Mouse (Mus musculus) adrenal gland, postnatal 14 days (tissue): ENCODE measurements around the gene Iqck. TPM values are rescaled to one million over a fixed set of nuclear protein-coding genes. Genes with fewer than 3 reads are reported as not detected.

Experiments used
- DNase-seq: peaks from one replicate; pipeline ENCODE4 v3.0.0; 2021; ENCODE audit warnings: mixed read lengths
- total RNA-seq: library from RNA; stranded (reverse); gene quantifications from 2 replicates; pipeline ENCODE4 v1.2.3, GENCODE M21; 2021

Iqck gene
- total RNA-seq, 1 experiment from 2014 or later: 14.9 TPM

DNA sequence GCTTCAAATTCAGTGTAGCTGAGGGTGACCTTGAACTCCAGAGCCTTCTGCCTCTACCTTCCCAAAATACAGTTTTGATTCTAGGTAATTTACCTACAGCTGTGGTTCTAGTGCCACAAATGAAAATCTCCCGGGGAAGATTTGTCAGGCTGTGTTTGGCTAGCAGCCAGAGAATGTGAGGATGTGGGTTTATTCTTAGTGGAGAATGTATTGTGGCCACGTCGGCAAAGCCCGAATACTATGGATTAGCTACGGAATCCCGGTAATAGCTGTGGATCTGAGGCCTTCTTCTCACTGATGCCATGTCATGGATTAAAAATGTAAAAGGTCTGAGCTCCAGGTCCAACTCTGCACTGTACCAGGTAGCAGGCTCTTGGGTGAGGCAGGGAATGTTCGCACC, 94.2 kb downstream of the Iqck start:
- no peak for DNase-seq

DNA sequence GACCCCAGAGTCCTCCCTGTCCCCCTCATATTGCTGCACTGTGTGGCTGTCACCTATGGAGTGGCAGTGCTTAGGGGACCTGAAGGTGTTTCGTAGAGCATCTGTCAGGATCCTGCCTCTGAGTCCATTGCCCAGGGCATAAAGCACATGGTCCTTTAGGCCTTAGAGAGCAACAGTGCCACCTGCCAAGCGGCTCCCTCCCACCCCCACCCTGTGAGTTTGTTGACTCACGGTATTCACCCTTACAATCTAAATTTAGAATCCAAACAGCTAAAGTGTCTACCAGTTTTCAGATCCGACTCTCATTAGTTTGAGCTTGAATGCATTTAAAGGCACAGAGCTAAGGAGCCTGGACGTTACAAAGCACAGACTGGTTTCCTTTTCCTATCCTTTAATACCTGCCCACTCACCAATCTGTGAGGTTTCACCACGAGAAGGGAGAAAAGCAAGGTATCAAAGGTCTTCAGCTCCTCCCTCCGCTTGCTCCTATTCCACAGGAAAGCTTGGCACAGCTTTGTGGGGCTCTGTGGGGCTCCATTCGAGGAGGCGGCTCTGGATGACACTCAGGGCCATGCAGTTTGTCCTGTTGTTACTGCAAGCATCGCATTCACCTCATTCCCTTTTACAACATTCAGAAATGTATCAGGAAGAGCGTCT, 98.2 kb downstream of the Iqck start:
- no peak for DNase-seq

DNA sequence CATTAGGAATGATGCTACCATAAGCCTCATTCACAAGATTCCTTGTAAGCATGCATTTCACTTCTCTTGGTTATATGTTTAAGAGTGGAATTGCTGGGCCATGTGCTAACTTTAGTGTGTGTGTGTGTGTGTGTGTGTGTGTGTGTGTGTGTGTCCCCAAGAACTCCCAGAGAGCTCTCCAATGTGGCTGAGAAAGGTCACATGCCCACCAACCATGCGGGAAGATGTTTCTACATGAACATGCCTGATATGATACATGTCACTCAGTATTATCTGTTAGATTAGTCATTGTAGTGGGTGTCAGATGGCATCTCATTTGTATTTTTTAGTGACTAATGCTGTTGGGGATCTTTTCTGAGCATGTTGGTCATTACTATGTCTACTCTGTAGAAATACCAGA, 99.4 kb downstream of the Iqck start:
- no peak for DNase-seq

DNA sequence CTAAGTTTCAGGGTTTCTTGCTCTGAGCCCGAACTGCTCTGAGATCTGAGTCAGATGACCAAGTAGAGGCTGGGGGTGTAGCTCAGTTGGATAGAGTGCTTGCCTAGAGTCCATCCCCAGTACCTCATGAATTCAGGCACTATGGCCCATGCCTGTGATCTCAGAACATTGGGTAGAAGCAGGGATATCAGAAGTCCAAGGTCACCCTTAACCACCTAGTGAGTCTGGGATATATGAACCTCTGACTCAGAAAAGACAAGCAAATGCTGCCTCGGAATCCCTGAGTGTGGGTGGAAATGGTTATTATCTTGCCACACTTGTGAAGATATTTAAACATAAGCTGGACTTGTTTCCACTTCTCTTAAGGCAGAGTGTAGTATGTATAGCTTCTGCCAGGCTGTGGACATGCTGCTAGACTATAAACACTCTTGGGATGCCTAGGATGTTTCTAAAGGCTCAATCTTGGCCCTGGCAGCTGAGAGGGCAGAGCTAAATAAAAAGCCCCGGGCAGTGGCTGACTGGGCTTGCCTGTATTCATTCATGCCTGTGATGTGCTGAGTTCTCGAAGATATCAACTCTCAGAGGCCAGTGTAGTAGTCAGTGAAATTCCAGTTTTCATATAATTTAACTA, 101.2 kb downstream of the Iqck start:
- no peak for DNase-seq

DNA sequence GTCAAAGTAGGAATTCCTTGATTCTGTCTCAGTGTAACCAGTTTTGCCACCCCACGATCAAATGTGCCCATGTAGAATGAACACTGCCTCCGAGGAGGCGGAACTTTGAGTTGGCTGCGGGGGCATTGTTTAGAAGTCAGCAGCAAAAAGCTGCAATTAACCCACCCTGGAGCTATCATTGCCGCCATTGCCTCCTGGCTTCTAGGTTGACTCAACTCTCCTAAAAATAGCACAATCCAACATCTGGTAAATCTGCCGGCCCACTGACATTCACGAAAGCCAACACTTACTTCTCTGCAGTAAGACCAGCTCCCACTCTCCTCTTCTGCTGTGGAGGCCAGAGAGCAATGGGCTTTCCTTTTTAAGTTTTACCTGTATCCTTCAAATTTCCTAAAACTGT, 103.7 kb downstream of the Iqck start:
- no peak for DNase-seq

DNA sequence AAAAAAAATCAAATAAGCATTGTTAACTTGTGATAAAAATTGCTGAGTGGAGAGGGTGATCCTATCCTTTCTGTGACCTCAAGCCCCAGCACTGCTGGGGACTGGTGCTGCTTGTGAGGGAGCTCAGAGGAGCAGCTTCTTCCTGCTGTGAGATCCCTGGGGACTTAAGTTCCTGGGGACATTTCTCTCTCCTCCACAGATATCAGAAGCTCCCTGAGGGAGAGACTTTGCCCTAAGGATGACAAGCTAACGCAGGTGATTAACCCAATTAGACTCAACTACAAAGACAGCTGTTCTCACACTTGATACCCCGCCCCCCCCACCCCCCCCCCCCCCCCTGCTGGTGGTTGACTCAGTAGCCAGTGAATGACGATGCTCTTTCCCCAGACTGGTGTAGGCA, 109.2 kb downstream of the Iqck start:
- DNase-seq: no peak

DNA sequence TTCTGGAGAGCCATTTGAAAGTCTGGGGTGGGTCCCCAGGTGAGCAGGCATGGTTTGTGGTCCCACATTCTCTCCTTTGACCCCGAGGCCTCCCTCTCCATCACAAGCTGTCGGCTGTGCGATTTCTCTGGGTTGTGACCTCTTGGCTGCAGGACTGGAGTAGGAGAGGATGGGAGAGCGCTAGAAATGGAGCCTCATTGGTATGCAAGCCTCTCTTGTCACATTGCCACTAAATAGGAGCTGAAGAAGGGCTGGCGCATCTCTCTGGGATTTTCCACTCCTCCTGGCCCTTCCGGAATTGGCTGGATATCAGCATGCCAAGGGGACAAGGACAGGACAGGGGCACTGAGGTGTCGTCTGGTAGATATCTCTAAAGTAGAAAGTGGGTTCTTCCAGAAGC, 109.6 kb downstream of the Iqck start:
- peak; percentile 41 for DNase-seq

DNA sequence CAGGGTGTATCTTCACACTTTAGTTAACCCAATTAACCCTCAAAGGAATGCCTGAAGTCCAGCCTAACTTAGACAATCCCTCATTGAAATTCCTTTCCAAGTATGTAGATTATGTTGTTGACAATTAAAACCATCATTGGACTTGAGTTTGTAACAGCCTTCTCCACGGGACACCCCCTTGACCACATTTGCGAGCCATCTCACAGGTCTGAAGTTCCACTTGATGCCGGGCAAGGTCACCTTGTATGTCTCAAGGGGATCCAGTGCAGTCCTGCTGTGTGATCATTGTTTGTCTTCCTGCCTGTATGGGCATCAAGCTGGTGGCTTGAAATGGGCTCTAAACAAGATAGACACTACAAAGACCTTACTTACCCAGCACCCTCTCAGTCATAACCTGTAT, 113.3 kb downstream of the Iqck start:
- no peak for DNase-seq

DNA sequence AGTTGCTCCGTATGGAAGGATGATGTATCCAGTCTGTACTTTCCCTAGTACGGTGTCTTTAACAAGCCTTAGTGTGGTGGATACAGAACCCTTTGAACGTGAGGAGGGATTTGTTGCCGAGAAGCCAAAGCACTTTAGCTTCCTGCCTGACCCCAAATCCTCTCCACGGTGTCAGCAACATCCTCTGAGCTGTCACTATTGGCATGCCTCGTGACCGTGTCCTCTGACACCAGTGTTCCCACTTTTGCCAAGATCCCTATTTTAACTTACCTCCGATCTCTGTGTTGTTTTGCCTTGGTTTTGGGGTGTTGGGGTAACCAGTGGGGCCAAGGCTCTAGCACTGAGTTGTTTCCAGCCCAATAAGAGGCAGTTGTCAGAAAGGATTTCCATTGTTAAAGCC, 115.9 kb downstream of the Iqck start:
- no peak for DNase-seq

DNA sequence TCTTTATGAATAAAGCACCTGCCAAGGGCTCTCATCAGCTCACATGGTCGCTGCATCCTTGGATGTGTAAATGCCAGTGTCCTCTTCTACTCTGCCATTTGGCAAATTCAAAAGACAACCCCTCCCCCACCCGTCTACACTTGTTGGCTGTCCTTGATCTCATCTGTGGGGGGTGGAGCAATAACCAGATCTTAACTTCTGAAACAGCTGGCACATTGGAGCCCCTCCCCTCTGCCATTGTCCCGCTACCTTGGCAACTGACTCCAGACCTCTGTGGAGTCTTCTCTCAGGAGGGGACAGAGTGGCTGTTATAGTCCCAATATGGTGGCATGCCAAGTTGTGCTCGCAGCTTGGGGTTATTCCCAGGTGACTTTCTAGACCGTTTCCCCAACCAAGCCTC, 116.8 kb downstream of the Iqck start:
- DNase-seq: peak; percentile 79

DNA sequence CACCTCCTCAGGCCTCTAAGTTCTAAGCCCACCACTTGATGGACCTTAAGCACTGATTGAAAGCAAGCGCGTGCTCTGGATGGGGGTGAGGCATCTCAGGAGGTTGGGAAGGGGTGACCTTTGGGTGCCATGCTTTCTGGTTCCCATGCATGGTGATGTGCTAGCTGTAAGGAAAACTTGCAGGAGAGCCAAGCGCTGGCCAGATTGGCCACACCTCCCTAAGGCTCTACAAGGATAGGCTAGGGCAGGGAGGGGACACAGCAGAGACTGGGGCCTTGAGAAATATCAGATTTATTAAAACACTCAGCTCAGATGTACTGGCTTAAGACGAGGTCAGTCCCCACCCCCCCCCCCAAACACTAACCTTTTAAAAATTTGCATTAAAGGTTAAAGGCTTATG, 117.8 kb downstream of the Iqck start:
- DNase-seq: peak; percentile 65

DNA sequence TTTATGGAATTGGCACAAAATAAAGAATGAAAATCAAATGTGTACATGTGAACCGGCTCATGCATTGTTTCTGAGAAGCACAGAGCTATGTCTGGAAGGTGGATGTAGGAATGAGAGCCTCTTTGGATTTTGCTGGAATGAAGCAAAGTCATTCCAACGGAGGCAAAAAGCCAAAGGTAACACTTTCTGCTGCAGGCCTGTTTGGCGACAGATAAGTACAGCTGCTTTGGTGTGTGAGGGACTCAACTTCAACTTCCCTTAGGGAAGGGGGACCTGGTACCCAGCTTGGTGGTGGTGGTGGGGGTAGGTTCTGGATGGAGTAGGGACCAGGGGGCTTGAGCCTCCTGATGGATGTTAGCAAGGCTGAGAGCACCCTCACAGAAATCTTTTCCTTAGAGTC, 120.3 kb downstream of the Iqck start:
- no peak for DNase-seq

DNA sequence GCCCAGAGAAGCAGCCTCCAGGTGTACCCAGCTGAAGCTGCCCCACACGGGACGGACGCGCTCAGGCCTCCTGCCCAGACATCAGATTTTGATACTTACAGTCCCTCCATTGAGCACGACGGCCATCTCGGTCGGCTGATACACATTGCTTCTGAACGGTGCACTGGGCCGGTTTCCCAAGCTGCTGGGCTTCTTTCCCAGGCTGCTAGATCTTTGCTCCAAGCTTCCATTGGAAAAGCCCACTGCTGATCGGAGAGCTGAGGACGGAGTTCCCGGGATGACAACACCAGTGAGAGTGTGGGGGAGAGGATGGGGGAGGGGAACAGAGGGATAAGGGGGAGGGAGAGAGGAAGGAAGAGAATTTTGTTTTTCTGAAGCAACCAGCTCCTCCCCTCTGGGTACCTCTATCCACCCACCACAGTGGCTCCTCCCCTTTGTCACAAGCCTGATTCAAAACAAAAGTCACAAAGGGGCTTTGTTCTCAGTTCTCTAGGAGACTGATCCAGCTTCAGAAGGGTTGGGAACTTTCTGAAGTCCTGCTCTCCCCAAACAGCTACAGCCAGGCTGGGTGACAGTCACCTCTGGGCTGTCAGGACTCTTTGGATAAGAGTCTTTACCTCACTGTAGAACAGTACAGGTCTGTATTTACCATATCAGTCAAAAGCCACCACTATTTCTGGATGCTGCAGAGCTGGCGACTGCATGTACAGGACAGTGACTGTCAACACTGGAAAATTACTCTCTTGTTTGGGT, 121.0 kb downstream of the Iqck start:
- DNase-seq: peak; percentile 40

DNA sequence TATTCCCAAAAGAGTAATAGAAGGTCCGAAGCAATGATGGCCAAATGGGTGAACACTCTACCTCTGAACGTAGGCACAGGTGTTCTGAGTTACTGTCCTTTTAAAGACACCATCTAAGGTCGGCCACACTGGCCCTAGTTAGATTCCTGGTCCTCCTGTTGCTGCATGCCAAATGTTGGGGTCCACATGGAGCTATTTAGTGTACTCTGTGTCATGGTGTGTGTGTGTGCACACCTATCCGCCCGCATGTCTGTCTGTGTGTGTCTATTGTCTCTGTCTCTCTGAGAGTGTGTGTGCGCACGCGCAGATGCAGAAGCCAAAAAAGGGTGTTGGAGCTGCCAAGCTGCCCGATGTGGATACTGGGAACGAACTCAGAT, 121.6 kb downstream of the Iqck start:
- no peak for DNase-seq

DNA sequence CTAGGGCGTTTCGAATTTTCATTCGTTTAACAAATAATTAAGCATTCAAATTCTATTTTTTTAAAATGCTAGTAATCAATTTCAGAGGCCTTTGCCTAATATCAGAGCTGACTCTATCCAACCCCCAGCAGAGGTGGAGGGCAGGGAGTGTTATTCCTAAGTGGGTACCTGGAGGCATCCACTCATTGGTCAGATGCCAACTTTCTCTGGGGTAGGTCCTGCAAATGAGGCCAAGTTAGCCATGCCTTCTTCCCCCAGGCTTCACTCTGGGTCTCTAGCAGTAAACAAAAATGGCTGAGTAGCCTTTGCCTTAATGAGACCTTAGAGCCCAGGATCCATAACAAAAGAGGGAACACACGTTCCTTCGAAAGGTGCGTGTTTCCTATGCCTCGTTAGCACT, 123.6 kb downstream of the Iqck start:
- no peak for DNase-seq

DNA sequence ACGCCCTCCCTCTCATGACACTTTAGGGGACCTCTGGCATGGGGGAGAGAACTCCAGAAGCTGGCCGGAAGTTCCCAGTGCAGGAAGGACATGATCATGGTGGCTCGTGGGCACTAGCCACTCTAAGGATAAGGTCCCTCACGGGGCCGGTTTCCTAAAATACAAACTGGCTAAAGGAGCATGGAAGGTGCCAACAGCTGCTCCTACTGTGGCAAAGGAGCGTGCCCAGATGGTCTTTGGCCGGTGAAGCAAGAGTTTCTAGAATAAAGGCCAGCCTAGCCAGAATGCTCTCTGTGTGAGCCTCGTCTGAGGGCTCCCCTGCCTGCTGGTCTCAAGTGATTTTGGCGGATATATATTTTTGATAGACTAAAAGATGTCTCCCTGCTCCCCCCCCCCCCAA, 124.2 kb downstream of the Iqck start:
- peak; percentile 54 for DNase-seq

DNA sequence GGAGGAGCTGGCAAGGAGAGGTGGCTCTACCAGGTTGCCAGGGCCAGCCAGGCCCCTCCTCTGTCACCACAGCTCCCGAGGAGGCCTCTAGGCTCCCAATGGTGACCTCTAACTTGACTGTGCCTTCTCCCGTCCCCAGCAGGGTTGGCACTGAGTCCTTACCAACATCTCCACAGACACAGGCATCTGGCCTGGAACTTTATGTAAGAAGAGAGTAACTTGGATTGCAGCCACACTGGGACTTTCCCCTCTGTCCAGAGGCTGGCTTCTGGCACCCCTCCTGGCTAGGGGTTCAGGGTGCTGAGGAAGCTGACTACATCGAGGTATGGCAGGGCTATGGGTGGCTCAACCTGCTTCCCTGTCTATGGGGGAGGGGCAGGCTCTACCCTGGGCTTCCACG, 125.8 kb downstream of the Iqck start:
- DNase-seq: peak; percentile 74

DNA sequence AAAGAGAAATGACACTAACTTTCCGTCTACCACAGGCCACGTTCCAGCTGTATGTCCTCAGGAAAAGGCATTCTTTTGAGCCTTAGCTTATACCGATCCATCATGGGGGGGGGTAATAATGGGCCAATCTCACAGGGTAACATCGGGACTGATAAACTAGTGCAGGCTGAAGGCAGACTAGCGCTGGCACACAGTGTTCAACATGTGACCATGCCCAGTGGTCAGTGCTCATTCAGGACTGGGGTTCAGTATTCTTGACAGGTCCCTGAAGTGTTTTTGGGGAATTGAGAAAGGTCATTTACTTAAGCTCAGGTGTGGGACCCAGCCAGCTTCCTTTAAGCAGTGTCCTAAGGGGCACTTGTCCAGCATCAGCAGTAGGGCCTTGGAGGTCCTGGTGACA, 126.3 kb downstream of the Iqck start:
- no peak for DNase-seq

DNA sequence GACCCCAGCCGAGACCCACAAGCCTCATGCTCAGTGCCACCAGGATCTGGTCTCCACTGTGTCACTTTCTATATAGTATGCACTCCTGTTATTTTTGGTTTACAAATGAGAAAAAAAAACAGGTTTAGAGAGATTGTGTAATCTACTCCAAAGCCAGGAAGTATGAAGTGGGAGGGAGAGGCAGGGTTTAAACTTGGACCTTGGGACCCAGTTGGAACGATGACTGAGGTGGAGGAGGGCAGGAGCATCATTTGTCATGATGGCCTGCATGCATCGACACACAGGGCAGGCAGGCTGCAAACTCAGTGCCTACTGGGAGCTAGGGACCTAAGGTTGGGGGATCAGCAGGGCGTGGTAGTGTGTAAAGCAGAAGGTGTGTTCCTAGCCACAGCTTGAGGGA, 127.0 kb downstream of the Iqck start:
- DNase-seq: peak; percentile 44

DNA sequence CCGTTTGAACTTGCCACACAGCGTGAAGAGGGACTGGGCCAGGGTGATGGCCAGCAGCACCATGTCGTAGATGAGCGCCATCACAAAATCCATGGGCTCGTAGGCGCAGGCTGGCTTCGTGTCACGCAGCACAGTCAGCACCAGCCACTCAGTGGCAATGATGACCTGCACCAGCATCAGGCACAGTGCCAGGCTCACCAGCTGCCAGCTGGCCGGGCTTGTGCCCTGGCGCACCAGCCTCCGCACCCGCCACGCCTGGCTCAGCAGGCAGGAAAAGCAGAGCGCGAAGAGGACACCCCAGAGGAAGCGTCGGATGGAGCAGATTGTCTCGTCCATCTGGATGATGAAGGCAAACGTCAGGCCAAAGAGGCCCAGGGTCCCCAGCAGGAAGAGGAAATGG, 128.4 kb downstream of the Iqck start:
- peak; percentile 88 for DNase-seq

DNA sequence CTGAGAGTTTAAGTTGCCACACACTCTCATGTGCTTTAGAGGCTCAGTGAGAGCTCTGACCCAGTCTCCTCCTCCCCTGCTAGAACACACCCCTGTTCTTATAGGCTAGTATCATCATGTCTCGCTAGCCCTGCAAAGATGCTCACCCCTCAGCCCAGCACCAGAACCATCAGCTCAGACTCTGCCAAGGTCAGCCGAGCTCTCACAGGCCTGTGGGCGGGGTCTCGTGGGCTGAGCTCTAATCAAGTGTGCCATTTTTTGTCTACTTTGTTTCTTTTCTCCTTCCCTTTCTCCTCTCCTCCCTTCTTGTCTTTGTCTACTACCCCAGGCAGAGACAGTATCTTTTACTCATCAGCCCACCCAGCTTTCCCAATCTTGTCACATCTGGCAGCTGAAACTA, 130.2 kb downstream of the Iqck start:
- peak; percentile 51 for DNase-seq

DNA sequence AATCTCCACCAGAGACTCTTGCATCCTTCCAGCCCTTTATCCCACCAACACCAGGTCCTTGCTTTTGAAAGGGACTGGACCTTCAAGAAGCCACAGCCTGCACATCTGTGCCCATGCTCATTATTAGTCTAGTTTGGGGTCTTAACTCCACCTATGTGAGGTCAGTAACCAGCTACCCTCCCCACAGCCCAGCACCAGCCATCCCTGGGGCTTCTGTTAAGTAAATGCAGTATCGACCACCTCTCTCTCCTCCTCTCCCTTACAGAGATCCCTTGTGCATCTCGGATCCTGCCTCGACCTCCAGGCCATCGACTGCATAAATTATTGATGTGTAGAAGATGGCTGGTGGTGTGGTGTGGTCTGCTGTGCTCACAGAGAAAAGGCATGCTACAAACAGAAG, 130.8 kb downstream of the Iqck start:
- no peak for DNase-seq

DNA sequence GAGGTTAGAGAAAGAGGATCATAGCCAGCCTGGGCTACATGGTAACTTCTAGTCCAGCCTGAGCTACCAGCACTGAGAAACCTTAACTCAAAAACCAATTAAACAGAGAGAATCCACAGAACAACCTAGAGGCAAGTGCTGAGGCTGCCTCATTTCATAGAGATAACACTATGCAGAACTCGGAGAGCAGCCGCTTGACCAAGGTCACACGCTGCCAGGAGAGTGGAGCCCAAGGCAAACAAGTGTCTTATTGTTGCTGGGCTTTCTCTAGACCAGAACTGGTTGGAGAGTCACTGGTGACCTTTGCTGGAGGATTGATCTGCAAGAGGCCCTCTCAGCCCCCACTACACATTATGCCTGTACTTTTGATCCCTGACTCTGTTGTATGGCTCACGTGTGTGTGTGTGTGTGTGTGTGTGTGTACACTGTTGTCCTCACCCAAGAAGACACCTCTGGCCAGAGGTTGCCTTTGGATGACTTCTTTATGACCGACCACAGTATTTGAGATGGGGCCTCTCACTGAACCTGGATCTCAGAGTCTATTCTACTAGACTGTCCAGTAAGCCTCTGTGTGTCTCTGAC, 133.8 kb downstream of the Iqck start:
- peak; percentile 61 for DNase-seq

DNA sequence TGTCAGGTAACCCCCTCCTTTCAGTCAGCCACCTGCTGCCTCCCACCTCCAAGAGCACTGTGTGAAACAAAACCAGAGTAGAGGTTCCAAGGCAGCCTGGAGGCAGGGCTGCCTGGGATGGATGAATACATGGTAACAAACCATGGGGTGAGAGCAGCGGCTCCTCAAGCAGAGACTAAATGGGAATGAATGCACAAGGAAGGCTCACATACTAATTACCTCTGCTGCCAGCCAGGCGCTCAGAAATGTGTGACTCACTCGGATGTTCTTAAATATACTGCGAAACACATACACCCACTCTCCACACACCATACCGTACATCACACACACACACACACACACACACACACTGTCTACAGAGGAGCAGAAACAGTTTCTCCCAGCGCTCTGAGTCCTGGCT, 134.7 kb downstream of the Iqck start:
- DNase-seq: no peak
